25 mouse cellular contexts compared by ENCODE assay signal in genomic region chr14:114965941-114966340, GRCm38 (mm10).
"Had no signal": no experiment of that assay in that cellular context is flagged by ENCODE, and none has a peak within 500 bp of the region (broad histone marks: within the 10 kb centered on the region; RNA-seq: fewer than 3 reads in every experiment).

No protein-coding gene starts in this region.

- H3K27ac ChIP-seq: heart, adult 2 months; heart, embryonic 13.5 days; heart, embryonic 15.5 days; hindbrain, embryonic 13.5 days; hindbrain, embryonic 15.5 days; hindbrain, postnatal 0 days; kidney, embryonic 15.5 days; kidney, postnatal 0 days; limb, embryonic 10.5 days; limb, embryonic 12.5 days had no signal

- H3K9ac ChIP-seq: forebrain, postnatal 0 days; heart, embryonic 13.5 days; heart, embryonic 15.5 days; hindbrain, embryonic 13.5 days; hindbrain, embryonic 15.5 days; kidney, embryonic 15.5 days; limb, embryonic 12.5 days had no signal

- H3K4me1 ChIP-seq: heart, embryonic 15.5 days; kidney, embryonic 15.5 days; limb, embryonic 12.5 days had no signal

- H3K27me3 ChIP-seq: heart, embryonic 13.5 days; heart, embryonic 15.5 days; hindbrain, embryonic 13.5 days; hindbrain, embryonic 15.5 days; kidney, embryonic 15.5 days; limb, embryonic 12.5 days had no signal

- H3K9me3 ChIP-seq: heart, embryonic 13.5 days; heart, embryonic 15.5 days; hindbrain, embryonic 13.5 days; hindbrain, embryonic 15.5 days; kidney, embryonic 15.5 days; limb, embryonic 10.5 days; limb, embryonic 12.5 days had no signal

- DNase-seq: forebrain, postnatal 0 days; gastrocnemius, postnatal 14 days; gastrocnemius, postnatal 36 days; heart, adult 11 months; heart, adult 2 months; heart, postnatal 14 days; heart, postnatal 36 days; kidney, adult 11 months; kidney, adult 2 months; kidney, adult 9 months; kidney, postnatal 14 days; kidney, postnatal 36 days; layer of hippocampus, adult 9-11 months; layer of hippocampus, postnatal 36 days had no signal

- H3K36me3 ChIP-seq: heart, embryonic 13.5 days; heart, embryonic 15.5 days; hindbrain, embryonic 13.5 days; hindbrain, embryonic 15.5 days; kidney, embryonic 15.5 days; limb, embryonic 10.5 days; limb, embryonic 12.5 days had no signal

- H3K4me2 ChIP-seq: heart, embryonic 11.5 days; heart, embryonic 13.5 days; heart, embryonic 15.5 days; hindbrain, embryonic 13.5 days; hindbrain, embryonic 15.5 days; kidney, embryonic 15.5 days; limb, embryonic 12.5 days had no signal

- ATAC-seq: forebrain, postnatal 0 days; hindbrain, postnatal 0 days; intestine, embryonic 16.5 days had no signal

- H3K4me3 ChIP-seq: heart, adult 2 months; heart, embryonic 13.5 days; heart, embryonic 15.5 days; hindbrain, embryonic 13.5 days; hindbrain, embryonic 15.5 days; kidney, embryonic 15.5 days; limb, embryonic 10.5 days; limb, embryonic 12.5 days had no signal
